Mouse (Mus musculus) ES-Bruce4 (cell line): ENCODE results near the gene Syne1.

Experiments
- CTCF ChIP-seq: IDR thresholded peaks from one replicate; pipeline ENCODE4 v1.8.1; 2011; ENCODE audit warnings: low read depth, low read length
- EP300 ChIP-seq: IDR thresholded peaks from 2 replicates; pipeline ENCODE4 v1.6.1; 2011; ENCODE audit warnings: low read depth, low read length; ENCODE audit not compliant: insufficient read depth
- POLR2A ChIP-seq: IDR thresholded peaks from one replicate; pipeline ENCODE4 v1.8.1; 2011; ENCODE audit warnings: low read length; ENCODE audit not compliant: insufficient read depth

DNA sequence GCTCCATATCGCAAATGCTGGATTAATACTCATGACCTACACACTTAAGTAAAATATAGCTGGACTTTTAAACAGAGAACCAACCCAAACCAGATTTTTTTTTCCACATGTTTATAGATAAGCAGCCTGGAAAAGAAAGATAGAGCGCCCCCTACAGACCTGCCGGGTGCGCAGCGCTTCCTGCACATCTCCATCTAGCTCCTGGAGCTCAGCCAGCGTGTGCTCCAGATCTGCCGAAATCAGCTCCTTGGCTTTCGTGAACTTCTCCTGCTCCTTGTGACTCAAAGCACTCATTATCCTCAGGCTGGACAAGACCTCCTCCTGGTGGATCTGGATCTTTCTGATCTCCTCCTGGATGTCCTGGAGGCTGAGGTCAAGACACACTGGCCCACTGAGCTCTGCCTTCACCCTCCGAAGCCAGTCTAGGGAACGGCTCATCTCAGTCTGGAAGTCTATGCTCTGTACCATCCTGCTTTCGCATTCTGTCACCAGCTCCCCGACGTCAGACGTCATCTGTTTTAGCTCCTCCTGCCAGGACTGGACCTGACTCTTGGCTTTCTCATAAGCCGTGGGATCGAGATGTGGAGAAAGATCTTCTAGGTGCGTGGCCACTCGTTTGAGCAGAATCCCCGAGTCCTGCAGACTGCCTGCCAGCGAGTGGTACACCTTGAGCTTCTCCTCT, 323.7 kb downstream of the Syne1 start:
- TF ChIP-seq CTCF, result peak; percentile 37
- TF ChIP-seq POLR2A, result no peak
- no peak for TF ChIP-seq EP300
